Mouse (Mus musculus): Measurements from ENCODE around the gene Zfp317.
"Not testable (repeated sequence)": the region's sequence is repeated elsewhere in the genome, so short reads cannot be mapped to it uniquely, and the experiment has no call there.

Gene Zfp317

DNA sequence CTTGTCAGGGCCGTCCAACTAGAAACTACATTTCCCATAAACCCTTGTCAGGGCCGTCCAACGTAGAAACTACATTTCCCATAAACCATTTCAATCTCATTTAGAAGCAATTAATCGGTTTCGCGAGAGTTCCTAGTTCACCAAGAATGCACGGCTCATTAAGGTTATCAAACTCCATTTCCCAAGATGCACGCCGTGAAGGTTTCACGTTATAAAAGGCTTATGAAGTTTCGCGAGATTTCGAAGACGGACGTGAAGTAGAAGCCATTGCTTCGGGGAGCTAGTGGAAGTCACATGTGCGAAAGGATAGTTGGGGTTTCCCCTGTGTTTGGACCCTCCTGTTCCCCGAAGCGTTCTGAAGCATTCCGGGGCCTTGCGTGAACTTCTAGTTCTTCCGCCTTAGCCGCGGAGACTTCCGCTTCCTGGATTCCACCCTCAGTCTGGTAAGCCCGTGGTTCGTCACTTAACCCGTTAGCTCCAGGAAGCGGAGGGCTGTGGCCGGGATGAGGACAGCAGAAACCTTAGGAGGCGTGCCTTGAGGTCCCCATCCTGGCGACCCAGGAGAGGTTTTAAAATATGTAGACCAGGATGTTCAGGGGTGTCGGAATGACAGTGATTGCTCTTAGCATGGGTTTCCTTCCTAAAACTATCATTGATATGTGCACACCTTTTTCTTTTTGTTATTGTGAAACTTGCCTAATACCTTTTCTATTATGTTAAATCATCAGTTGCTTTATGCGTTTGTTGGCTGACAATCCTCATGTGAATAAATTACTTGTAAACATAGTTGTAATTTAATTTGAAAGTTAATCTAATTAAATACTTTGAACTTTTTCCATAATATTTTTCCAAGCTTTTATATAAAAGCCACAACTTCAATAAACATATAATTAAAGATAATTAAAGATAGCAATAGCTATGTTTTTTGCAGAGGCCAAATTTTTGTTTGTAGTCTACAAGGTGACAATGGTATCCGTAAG is at the start of gene Zfp317:
Gene Zfp317 (plus strand): TSS at position 260 of the 980 bp plus-strand sequence.
- peak; percentile 94 for DNase-seq (ENCODE audit: low spot score)

DNA sequence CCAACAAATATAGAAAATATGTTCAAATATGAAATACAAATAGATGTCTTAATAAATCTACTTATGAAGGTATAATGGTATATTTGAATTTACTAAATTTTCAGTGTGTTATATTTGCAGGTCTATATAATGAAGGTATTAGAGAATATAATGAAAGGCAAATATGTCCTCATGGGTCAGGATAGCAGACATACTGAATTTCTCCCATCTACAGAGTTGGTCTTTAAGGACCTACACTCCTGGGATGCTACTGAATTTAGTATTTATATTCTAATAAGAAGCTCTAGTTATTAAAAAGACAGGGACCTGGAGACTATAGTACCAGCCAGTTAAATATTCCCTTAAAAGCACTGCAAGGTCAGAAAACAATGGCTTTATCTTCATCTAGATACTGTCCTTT is 39.6 kb upstream of the Zfp317 start, which contains the start of gene Olfr855:
Gene Olfr855 (plus strand): TSS at position 301 of the 400 bp plus-strand sequence.
- no peak for DNase-seq (ENCODE audit: low spot score)

DNA sequence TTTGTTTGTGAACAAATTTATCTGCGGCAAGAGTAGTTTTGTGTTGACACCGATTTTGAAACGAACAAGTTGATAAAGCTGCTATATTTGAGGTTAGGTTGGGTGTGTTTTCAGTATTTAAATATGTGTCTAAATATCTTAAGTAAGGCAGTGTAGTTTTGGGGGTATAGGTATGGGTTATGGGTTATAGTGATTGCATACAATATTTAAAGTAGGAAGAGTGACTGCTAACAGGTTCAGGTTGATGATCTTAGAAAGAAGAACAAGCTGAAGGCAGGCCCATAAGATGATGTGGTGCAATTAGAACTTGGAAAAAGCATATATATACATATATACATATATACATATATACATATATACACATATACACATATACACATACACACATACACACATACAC is 605 bp upstream of the Zfp317 start:
- no peak for DNase-seq (ENCODE audit: low spot score)

DNA sequence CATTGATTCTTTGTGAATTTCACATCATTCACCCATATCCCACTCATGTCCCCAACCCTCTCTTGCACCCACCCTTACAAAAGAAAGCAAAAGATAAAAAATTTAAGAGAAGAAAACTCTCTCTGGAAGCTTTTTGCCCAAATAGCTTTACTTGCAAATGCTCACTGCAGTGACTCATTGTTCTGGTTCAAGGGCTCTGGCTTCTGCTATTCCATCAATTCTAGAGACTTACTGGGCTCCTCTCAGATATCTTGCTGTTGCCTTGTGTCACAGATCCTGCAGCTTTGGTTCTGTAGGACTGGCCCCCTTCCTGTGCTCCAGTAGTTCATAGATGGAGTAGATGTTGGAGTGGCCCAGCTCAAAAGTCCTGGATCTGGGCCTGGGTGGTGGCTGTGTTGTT is 7.7 kb downstream of the Zfp317 start:
- DNase-seq (ENCODE audit: low spot score), result no peak

DNA sequence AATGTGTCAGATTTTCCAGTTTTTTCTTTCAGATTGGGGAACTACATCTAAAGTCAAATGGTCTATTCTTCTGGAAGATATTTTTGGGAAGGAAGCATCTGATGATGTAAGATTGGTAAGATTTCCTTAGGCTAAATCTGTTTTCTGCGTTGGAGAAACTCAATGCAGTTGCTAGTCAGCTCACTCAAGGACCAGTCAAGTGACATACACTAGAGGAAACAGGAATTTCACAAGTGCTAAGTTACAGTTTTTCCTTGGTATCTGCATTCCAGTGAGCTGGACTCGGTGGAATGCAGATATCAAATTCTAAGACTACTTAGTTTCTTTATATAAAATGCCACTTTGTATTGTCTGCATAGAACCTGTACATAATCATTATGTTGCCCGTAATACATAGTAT is 23.3 kb downstream of the Zfp317 start:
- no peak for DNase-seq (ENCODE audit: low spot score)

DNA sequence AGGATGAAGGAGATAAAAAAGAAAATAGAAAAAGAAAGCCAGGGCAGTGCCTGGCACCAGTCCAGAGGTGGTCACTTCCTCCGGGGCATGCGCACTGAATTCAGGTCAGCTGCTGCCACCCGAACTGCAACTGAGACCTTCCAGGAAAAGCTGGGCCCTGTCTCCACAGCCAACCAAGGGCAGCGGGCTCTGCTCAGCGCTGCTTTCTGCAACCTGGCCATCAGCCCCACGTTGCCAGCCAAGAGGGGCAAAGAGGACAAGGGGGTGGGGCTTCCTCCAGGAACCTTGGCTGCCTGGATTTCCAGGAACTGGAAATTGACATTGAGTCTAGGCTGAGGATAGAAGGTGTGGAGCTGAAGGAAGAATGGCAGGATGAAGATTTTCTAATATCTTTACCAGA is 68.4 kb downstream of the Zfp317 start:
- no peak for DNase-seq (ENCODE audit: low spot score)

DNA sequence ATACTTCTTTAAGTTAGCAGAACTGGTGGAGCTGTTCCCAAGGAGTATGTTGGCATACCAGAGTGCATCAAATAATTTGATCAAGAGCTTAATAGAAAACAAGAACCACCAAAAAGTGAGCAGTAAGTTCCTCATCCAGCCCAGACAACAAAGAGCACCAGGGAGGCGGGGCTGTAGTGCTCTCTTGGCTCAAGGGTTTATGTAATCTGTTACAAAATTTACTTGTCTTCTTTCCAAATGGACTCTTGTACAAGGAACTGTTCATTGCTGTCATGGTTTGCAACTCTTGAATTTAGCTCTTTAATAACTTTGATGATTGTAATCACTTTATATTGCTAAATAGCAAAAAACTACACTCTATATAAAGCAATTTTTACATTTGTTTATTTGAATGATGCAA is 69.5 kb downstream of the Zfp317 start:
- no peak for DNase-seq (ENCODE audit: low spot score)

DNA sequence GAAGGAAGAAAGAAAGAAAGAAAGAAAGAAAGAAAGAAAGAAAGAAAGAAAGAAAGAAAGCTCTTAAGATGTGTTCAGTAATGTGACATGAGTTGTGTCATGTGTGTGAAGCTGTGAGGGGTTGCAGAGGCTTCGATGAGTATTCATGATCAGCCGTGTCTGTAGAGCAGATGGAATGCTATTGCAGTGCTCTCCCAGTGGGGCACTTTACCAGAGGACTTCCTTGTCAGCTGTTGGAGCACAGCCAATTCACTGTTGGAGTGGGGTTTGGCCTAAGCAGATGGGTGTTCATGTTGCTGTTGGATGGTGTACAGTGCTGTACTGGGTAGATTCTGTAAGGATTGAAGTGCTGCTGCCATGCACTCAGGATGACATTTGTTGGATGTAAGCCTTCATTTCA is 70.5 kb downstream of the Zfp317 start:
- DNase-seq (ENCODE audit: low spot score), result no peak

DNA sequence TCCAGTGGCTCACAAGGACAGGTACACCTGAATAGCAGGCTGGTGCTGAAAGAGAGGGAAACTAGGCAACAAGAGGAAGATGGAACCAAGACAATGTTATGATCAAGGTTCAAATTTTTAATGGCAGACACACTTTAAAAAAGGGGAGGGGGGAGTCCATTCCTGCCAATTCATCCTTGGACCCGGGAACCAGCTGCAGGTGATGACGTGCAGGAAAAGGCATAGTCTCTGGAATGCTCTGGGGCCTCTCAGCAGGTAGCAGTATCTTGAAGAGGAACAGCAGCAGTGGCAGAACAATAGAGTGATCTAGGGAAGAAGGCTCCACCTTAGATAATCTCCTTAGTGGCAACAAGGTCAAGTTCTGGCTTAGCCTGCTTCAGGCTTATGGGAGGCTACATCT is 72.4 kb downstream of the Zfp317 start:
- DNase-seq (ENCODE audit: low spot score), result not testable (repeated sequence)

DNA sequence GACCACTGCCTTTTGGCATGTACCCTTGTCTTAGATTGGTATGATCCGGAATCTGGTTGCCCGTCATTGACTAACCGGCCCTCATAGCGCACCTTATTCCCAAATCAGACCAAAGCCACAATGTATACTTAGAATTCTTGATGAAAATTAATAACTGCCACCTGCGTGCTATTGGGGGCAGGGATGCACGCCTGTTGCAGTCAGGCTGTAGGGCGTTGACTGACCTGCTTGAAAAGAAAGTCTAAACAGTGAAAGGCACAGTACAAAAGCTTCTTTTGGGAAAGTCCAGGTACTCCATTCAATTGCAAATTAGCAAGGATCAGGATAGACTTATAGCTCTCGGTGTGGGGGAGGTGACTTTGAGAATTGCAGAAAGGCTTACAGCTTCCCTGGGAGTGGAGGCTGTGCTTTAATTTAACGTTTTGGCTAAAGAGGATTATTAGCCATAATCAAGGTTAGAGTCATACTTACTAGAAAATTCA is 73.0 kb downstream of the Zfp317 start:
- DNase-seq (ENCODE audit: low spot score), result not testable (repeated sequence)

All from yolk sac, embryonic 10.5 days (tissue).